Mouse (Mus musculus) lung, adult 2 months (tissue): ENCODE measurements around the gene Gpr132.

ENCODE experiments used
- CTCF ChIP-seq: fragments of 200-500 bp; IDR thresholded peaks from 2 replicates; pipeline ENCODE4 v1.5.1; 2011; ENCODE audit warnings: mild to moderate bottlenecking, low read length, control low read depth; ENCODE audit not compliant: insufficient read depth
- POLR2A ChIP-seq: fragments of 200-500 bp; IDR thresholded peaks from 2 replicates; pipeline ENCODE4 v1.6.1; 2011; ENCODE audit warnings: low read depth, mild to moderate bottlenecking, control low read depth, low read length, borderline replicate concordance; ENCODE audit errors: extremely low read depth

- TF ChIP-seq POLR2A (no peak), CTCF (no peak)
Measured at GRCm38 (mm10) chr12:112880661-112881060, 12.6 kb upstream of the Gpr132 start.
